Mouse (Mus musculus) fat pad, adult 2 months (tissue): ENCODE data around the gene Kalrn.

Experiments used
- DNase-seq: peaks from one replicate; pipeline ENCODE4 v3.0.0-alpha.2; 2011; ENCODE audit warnings: low read depth, low spot score; ENCODE audit errors: extremely low read depth

Gene Kalrn

GRCm38 (mm10) chr16:34121288-34121687, 452.0 kb downstream of the Kalrn start:
- DNase-seq = no peak

- peak; percentile 26 for DNase-seq
These were observed 452.5 kb downstream of the Kalrn start for GRCm38 (mm10) chr16:34120801-34121201.

GRCm38 (mm10) chr16:34119844-34120243, 453.5 kb downstream of the Kalrn start:
- no peak for DNase-seq

GRCm38 (mm10) chr16:34119370-34119769, 454.0 kb downstream of the Kalrn start:
- no peak for DNase-seq

- DNase-seq = no peak
These were observed 458.7 kb downstream of the Kalrn start for GRCm38 (mm10) chr16:34114665-34115064.

GRCm38 (mm10) chr16:34113150-34113549, 460.2 kb downstream of the Kalrn start:
- DNase-seq = no peak

GRCm38 (mm10) chr16:34112490-34112889, 460.8 kb downstream of the Kalrn start:
- DNase-seq = no peak

GRCm38 (mm10) chr16:34110840-34111625, 462.3 kb downstream of the Kalrn start:
- DNase-seq = no peak

- DNase-seq = no peak
These were observed 468.9 kb downstream of the Kalrn start for GRCm38 (mm10) chr16:34104427-34104826.

- DNase-seq = no peak
These were observed 470.6 kb downstream of the Kalrn start for GRCm38 (mm10) chr16:34102742-34103141.

GRCm38 (mm10) chr16:34099795-34100194, 473.5 kb downstream of the Kalrn start:
- DNase-seq = no peak

- no peak for DNase-seq
These were observed 477.7 kb downstream of the Kalrn start for GRCm38 (mm10) chr16:34095548-34096141.

GRCm38 (mm10) chr16:34095093-34095465, 478.3 kb downstream of the Kalrn start:
- DNase-seq = no peak

GRCm38 (mm10) chr16:34094446-34095092, 478.8 kb downstream of the Kalrn start:
- no peak for DNase-seq

- no peak for DNase-seq
These were observed 479.4 kb downstream of the Kalrn start for GRCm38 (mm10) chr16:34093734-34094445.

- no peak for DNase-seq
These were observed 483.7 kb downstream of the Kalrn start for GRCm38 (mm10) chr16:34089528-34090095.

GRCm38 (mm10) chr16:34089022-34089421, 484.3 kb downstream of the Kalrn start:
- no peak for DNase-seq

- DNase-seq = no peak
These were observed 485.0 kb downstream of the Kalrn start for GRCm38 (mm10) chr16:34088331-34088730.

GRCm38 (mm10) chr16:34084135-34084920, 489.0 kb downstream of the Kalrn start:
- DNase-seq = no peak
